Mouse (Mus musculus): ENCODE measurements around the gene Zfp568. TPM values are rescaled to one million over a fixed set of nuclear protein-coding genes. Genes with fewer than 3 reads are reported as not detected.

The Zfp568 gene
- total and polyA plus RNA-seq, 3 experiments = 5.1 to 26.2 (median 22.0) TPM

DNA sequence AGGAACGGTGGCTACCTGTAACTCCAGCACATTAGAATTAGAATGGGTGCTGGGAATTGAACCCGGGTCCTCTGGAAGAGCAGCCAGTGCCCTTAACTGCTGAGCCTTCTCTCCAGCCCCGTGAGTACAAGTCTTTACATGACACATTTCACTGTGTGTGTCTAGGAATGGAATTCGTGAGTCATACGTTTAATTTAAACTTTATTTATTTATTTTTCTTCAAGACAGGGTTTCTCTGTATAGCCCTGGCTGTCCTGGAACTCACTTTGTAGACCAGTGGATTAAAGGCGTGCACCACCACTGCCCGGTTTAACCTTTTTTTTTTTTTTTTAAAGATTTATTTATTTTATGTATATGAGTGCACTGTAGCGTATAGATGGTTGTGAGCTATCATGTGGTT, 11.4 kb downstream of the Zfp568 start:
- peaks cover 83% of the 10 kb centered on the region for H3K36me3 ChIP-seq (replicated peaks)
- no peaks in the 10 kb centered on the region for H3K27me3 ChIP-seq (ENCODE audit: insufficient read depth, low read length)
- H3K4me3 ChIP-seq (ENCODE audit: low read depth, low read length) = no peak overlapping the region
- 0 out of 2 replicates have a peak, but pooled peaks cover 2% of the 10 kb centered on the region for H3K9me3 ChIP-seq (replicated peaks)
- no peak for ATAC-seq (ENCODE audit: extremely low read depth, insufficient number of reproducible peaks, low FRiP score, poor library complexity, severe bottlenecking)
- DNase-seq (ENCODE audit: low spot score) = no peak
- TF ChIP-seq TAL1 (conservative IDR thresholded peaks at IDR 0.05; ENCODE audit: low read depth, low read length) = no peak
- TF ChIP-seq GATA2 (IDR thresholded peaks at IDR 0.05; ENCODE audit: borderline replicate concordance, low read depth, low read length) = no peak
- no peak for TF ChIP-seq CTCF (IDR thresholded peaks at IDR 0.05; ENCODE audit: low read depth, low read length)
- TF ChIP-seq POLR2AphosphoS5 (IDR thresholded peaks at IDR 0.05; ENCODE audit: insufficient replicate concordance, low read depth, low read length) = no peak
- TF ChIP-seq GATA1 (IDR thresholded peaks at IDR 0.05; ENCODE audit: borderline replicate concordance, low read length) = no peak
- no peaks in the 10 kb centered on the region for H3K4me1 ChIP-seq (ENCODE audit: insufficient read depth, low read depth, low read length)

DNA sequence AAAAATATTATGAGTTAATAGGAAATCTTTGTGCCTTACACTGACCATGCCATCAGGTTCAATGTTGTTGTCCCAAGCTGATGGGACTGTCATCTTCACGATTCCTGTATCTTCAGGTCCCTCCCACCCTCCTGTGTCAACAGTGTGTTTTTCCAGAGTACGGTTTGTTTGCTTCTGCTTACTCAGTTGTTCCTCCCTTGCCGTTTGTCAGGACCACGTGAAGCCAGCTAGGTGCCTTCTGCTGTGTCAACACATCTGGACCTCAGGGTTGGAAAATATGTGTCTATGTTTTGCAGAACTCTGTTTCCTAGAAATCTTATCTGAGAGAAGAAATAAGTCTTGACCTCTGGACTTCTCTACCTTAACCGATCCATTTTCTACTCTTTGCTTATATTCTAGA, 16.8 kb downstream of the Zfp568 start:
- no peaks in the 10 kb centered on the region for H3K9me3 ChIP-seq (replicated peaks)
- H3K36me3 ChIP-seq (replicated peaks) = peaks cover 67% of the 10 kb centered on the region
- no peak overlapping the region for H3K4me3 ChIP-seq (ENCODE audit: low read depth, low read length)
- H3K27me3 ChIP-seq (ENCODE audit: insufficient read depth, low read length) = no peaks in the 10 kb centered on the region
- no peak for TF ChIP-seq CTCF (IDR thresholded peaks at IDR 0.05; ENCODE audit: low read depth, low read length)
- TF ChIP-seq POLR2AphosphoS5 (IDR thresholded peaks at IDR 0.05; ENCODE audit: insufficient replicate concordance, low read depth, low read length) = no peak
- TF ChIP-seq GATA2 (IDR thresholded peaks at IDR 0.05; ENCODE audit: borderline replicate concordance, low read depth, low read length) = no peak
- no peak for TF ChIP-seq GATA1 (IDR thresholded peaks at IDR 0.05; ENCODE audit: borderline replicate concordance, low read length)
- TF ChIP-seq TAL1 (conservative IDR thresholded peaks at IDR 0.05; ENCODE audit: low read depth, low read length) = no peak
- no peaks in the 10 kb centered on the region for H3K4me1 ChIP-seq (ENCODE audit: insufficient read depth, low read depth, low read length)
- DNase-seq (ENCODE audit: low spot score) (no peak), ATAC-seq (ENCODE audit: extremely low read depth, insufficient number of reproducible peaks, low FRiP score, poor library complexity, severe bottlenecking) (no peak)

DNA sequence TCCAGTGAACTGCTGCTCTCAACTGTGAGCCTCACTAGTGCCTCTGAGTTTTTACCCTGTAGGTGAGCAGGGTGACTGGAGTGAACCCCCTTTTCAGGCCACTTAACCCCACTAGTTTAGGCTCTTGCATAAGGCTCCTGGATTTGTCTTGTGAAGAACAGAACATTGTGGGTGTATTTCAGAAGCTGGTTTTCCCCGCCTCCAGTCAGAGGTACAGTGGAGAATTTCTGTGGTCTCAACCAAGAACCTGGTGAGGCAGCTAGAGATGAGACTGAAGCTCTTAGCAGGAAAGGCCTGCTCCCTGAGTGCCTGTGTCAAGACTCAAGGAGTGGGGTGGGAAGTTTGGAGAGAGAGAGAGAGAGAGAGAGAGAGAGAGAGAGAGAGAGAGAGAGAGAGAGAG, 23.8 kb downstream of the Zfp568 start:
- peaks cover 79% of the 10 kb centered on the region for H3K36me3 ChIP-seq (replicated peaks)
- no peaks in the 10 kb centered on the region for H3K27me3 ChIP-seq (ENCODE audit: insufficient read depth, low read length)
- DNase-seq (ENCODE audit: low spot score) (no peak), ATAC-seq (ENCODE audit: extremely low read depth, insufficient number of reproducible peaks, low FRiP score, poor library complexity, severe bottlenecking) (no peak)
- no peak overlapping the region for H3K4me3 ChIP-seq (ENCODE audit: low read depth, low read length)
- H3K9me3 ChIP-seq (replicated peaks) = no peaks in the 10 kb centered on the region
- no peaks in the 10 kb centered on the region; the same call in 1 of the 2 replicates for H3K4me1 ChIP-seq (ENCODE audit: insufficient read depth, low read depth, low read length)
- TF ChIP-seq GATA1 (IDR thresholded peaks at IDR 0.05; ENCODE audit: borderline replicate concordance, low read length) (no peak), GATA2 (IDR thresholded peaks at IDR 0.05; ENCODE audit: borderline replicate concordance, low read depth, low read length) (no peak), POLR2AphosphoS5 (IDR thresholded peaks at IDR 0.05; ENCODE audit: insufficient replicate concordance, low read depth, low read length) (no peak), TAL1 (conservative IDR thresholded peaks at IDR 0.05; ENCODE audit: low read depth, low read length) (no peak), CTCF (IDR thresholded peaks at IDR 0.05; ENCODE audit: low read depth, low read length) (no peak)

DNA sequence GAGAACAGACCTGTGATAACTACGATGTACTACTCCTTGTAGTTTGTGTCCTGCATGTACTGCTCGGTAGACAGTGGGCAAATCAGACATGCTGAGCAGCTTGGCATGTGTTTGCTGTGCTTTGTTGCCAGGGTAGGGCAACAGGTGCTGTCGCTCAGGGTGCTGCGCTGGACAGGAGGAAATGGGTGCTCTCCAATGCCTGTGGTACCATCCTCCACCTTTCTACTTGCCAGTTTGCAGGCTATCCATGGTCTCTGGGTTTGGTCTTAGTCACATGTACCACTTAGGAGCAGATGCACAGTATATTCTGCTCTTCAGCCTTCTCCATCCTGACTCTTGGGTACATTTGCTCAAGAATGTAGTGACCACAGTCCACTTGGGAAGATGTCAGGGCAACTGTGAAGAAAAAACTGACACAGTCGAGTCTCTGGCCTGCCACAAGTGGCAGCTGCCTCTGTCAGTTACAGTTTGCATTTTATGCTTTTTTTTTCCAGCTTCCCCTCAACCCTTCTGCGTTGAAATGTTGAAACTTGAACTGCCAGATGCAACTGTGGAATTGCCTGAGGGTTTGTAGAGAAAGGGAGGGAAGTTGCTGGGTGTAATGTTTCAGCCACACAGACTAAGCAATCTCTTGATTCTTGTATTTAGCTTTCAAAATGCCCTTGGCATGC, 24.4 kb downstream of the Zfp568 start:
- Histone ChIP-seq H3K9me3 (replicated peaks) (no peaks in the 10 kb centered on the region), H3K27me3 (ENCODE audit: insufficient read depth, low read length) (no peaks in the 10 kb centered on the region), H3K36me3 (replicated peaks) (peaks cover 80% of the 10 kb centered on the region), H3K4me1 (ENCODE audit: insufficient read depth, low read depth, low read length) (no peaks in the 10 kb centered on the region; the same call in 1 of the 2 replicates), H3K4me3 (ENCODE audit: low read depth, low read length) (no peak overlapping the region)
- ATAC-seq (ENCODE audit: extremely low read depth, insufficient number of reproducible peaks, low FRiP score, poor library complexity, severe bottlenecking) = no peak
- no peak for DNase-seq (ENCODE audit: low spot score)
- TF ChIP-seq CTCF (IDR thresholded peaks at IDR 0.05; ENCODE audit: low read depth, low read length) = no peak
- TF ChIP-seq POLR2AphosphoS5 (IDR thresholded peaks at IDR 0.05; ENCODE audit: insufficient replicate concordance, low read depth, low read length) = no peak
- no peak for TF ChIP-seq GATA2 (IDR thresholded peaks at IDR 0.05; ENCODE audit: borderline replicate concordance, low read depth, low read length)
- TF ChIP-seq TAL1 (conservative IDR thresholded peaks at IDR 0.05; ENCODE audit: low read depth, low read length) = no peak
- TF ChIP-seq GATA1 (IDR thresholded peaks at IDR 0.05; ENCODE audit: borderline replicate concordance, low read length) = no peak

DNA sequence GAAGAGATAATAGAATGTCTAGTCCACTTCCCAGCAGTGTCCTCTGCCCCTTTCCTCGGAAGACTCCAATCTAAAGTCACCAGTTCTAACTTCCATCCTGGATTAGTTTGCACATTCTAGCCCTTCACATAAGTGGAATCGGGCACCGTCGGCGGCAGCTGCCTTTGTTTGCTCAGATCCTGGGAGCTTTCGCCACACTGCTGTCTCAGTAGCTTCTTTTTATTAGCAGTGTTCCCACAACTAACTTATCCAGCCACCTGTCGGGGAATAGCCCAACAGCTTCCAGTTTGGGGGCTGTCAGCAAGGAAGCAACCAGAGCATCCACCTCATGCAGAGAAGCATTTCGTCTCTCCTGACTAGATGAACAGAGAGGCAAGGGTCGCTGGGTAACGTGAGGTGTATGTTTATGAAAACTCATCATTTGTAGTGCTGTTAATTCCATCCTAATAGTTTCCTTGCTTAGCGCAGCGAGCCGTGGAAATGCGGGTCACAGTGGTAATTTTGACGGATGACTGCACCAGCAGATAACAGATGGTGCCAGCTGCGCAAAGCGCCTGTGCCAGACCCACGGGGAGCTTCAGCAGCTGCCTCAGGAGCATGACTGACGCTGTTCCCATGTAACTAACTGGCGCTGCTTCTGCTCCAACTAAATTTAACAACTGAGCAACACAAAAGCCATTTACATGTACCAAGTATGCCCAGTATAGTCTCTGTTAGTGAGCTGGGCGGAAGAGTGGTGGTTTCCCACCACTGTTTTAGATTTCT, 25.7 kb downstream of the Zfp568 start:
- DNase-seq (ENCODE audit: low spot score) (no peak), ATAC-seq (ENCODE audit: extremely low read depth, insufficient number of reproducible peaks, low FRiP score, poor library complexity, severe bottlenecking) (no peak)
- H3K4me1 ChIP-seq (ENCODE audit: insufficient read depth, low read depth, low read length) = no peaks in the 10 kb centered on the region; the same call in 1 of the 2 replicates
- no peak for TF ChIP-seq POLR2AphosphoS5 (IDR thresholded peaks at IDR 0.05; ENCODE audit: insufficient replicate concordance, low read depth, low read length)
- no peak for TF ChIP-seq GATA2 (IDR thresholded peaks at IDR 0.05; ENCODE audit: borderline replicate concordance, low read depth, low read length)
- no peak for TF ChIP-seq TAL1 (conservative IDR thresholded peaks at IDR 0.05; ENCODE audit: low read depth, low read length)
- TF ChIP-seq CTCF (IDR thresholded peaks at IDR 0.05; ENCODE audit: low read depth, low read length) = no peak
- TF ChIP-seq GATA1 (IDR thresholded peaks at IDR 0.05; ENCODE audit: borderline replicate concordance, low read length) = no peak
- peaks cover 88% of the 10 kb centered on the region for H3K36me3 ChIP-seq (replicated peaks)
- no peaks in the 10 kb centered on the region for H3K27me3 ChIP-seq (ENCODE audit: insufficient read depth, low read length)
- no peaks in the 10 kb centered on the region for H3K9me3 ChIP-seq (replicated peaks)
- H3K4me3 ChIP-seq (ENCODE audit: low read depth, low read length) = no peak overlapping the region

DNA sequence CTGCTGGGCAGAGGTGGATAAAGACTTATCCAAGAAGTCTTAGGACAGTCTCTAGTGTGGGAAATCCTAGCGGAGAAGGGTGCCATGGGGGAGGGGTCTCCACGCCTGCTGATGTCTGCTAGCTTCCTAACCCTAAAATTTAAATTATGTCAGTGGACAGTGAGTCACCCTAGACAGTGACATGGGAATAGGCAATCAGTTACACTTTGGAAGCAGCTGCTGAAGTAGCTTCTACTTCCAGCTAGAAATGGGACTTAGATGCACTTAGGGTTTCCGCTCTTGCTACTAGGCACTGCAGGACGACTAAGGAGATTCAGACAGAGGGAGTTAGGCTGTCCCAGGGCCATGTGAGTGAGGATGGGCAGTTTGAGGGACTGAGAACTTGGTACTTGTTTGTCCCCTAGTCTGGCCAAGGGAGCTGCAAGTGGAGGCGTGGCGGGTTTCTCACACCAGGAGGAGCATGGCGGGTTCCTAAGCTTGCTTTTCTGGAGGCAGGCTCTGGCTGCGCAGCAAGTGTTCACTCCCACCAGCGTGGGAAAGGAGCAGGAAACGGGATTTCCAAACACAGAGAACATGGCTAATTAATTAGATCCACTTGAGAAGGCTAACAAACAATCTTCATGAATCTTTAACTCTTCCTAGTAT, 26.9 kb downstream of the Zfp568 start:
- no peak for ATAC-seq (ENCODE audit: extremely low read depth, insufficient number of reproducible peaks, low FRiP score, poor library complexity, severe bottlenecking)
- no peak for DNase-seq (ENCODE audit: low spot score)
- Histone ChIP-seq H3K9me3 (replicated peaks) (no peaks in the 10 kb centered on the region), H3K4me1 (ENCODE audit: insufficient read depth, low read depth, low read length) (no peaks in the 10 kb centered on the region; the same call in 1 of the 2 replicates), H3K27me3 (ENCODE audit: insufficient read depth, low read length) (no peaks in the 10 kb centered on the region), H3K4me3 (ENCODE audit: low read depth, low read length) (no peak overlapping the region), H3K36me3 (replicated peaks) (peaks cover 89% of the 10 kb centered on the region)
- no peak for TF ChIP-seq GATA1 (IDR thresholded peaks at IDR 0.05; ENCODE audit: borderline replicate concordance, low read length)
- no peak for TF ChIP-seq POLR2AphosphoS5 (IDR thresholded peaks at IDR 0.05; ENCODE audit: insufficient replicate concordance, low read depth, low read length)
- TF ChIP-seq CTCF (IDR thresholded peaks at IDR 0.05; ENCODE audit: low read depth, low read length) = no peak
- TF ChIP-seq GATA2 (IDR thresholded peaks at IDR 0.05; ENCODE audit: borderline replicate concordance, low read depth, low read length) = no peak
- TF ChIP-seq TAL1 (conservative IDR thresholded peaks at IDR 0.05; ENCODE audit: low read depth, low read length) = no peak

All from G1E (cell line).